Mouse (Mus musculus): ENCODE data around the gene Fbxw5. TPM values are rescaled to one million over a fixed set of nuclear protein-coding genes. Genes with fewer than 3 reads are reported as not detected.

The Fbxw5 gene
- polyA plus RNA-seq, 1 experiment from 2014 or later = 81.1 TPM

DNA sequence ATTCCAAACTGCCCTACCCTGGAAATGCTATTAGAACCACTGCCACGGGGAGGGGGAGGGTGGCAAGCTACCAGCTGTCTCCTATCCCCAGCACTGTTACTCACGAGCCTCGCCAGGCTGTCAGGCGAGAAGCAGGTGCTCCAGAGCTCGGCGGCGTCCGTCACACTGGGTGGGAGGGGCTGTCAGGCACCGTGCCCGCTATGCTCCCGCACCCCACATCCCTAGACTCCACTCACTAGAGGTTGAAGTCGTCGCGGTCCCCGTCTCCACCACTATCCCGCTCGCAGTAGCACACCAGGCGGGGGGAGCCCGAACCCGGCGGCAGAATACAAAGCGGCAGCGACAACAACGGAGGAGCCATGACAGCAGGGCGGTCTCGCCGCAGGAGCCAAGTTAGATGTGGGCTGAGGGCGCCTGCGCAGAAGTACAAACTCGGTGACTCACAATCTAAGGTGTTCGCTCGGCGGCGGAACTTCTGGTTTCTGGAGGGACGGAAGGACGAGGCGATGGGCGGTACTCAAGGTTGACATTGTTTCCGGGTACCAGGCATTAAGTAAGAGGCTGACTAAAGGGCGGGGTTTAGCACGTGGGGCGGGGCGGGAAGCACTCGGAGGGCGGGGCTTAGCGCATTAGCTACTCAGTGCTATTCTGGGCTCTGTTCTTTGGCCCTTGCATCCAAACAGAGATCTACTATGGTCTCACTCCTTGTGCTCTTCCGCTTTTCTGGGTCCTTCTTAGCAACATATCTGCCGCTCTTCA, 39.8 kb upstream of the Fbxw5 start, which contains the start of gene Paxx:
Gene Paxx, minus strand, starts transcription at position 544 of the 759 bp plus-strand sequence.
- ATAC-seq (ENCODE audit: low read depth) = peak; percentile 80
- Histone ChIP-seq H3K9me3 (ENCODE audit: control insufficient read depth, low read length) (no peaks in the 10 kb centered on the region), H3K4me3 (ENCODE audit: low read length) (peak within 1 kb of the TSS; percentile 73), H3K36me3 (ENCODE audit: control insufficient read depth, insufficient read depth, low read length) (no peaks in the 10 kb centered on the region), H3K27ac (ENCODE audit: low read length) (peak within 1 kb of the TSS; percentile 96), H3K9ac (ENCODE audit: low read length) (peak within 1 kb of the TSS; percentile 80), H3K27me3 (ENCODE audit: control insufficient read depth, insufficient read depth, low read depth, low read length) (no peaks in the 10 kb centered on the region), H3K4me1 (replicated peaks; ENCODE audit: control insufficient read depth, insufficient read depth, low read length) (peaks cover 32% of the 10 kb centered on the region), H3K4me2 (ENCODE audit: low read depth, low read length) (peak within 1 kb of the TSS; percentile 77)
- WGBS = under 1% methylated on average over 48 of the region's 48 CpGs

- 19% methylated on average over 3 of the region's 3 CpGs for WGBS
- no peak for ATAC-seq (ENCODE audit: low read depth)
- peak overlapping the region; percentile 96 for H3K27ac ChIP-seq (ENCODE audit: low read length)
- peak overlapping the region; percentile 69 for H3K9ac ChIP-seq (ENCODE audit: low read length)
- peak overlapping the region; percentile 73 for H3K4me3 ChIP-seq (ENCODE audit: low read length)
- no peaks in the 10 kb centered on the region for H3K9me3 ChIP-seq (ENCODE audit: control insufficient read depth, low read length)
- H3K4me2 ChIP-seq (ENCODE audit: low read depth, low read length) = peak overlapping the region; percentile 77
- no peaks in the 10 kb centered on the region for H3K36me3 ChIP-seq (ENCODE audit: control insufficient read depth, insufficient read depth, low read length)
- peaks cover 27% of the 10 kb centered on the region for H3K4me1 ChIP-seq (replicated peaks; ENCODE audit: control insufficient read depth, insufficient read depth, low read length)
- H3K27me3 ChIP-seq (ENCODE audit: control insufficient read depth, insufficient read depth, low read depth, low read length) = no peaks in the 10 kb centered on the region
Measured at GRCm38 (mm10) chr2:25461407-25461806, 39.1 kb upstream of the Fbxw5 start.

- Histone ChIP-seq H3K27me3 (ENCODE audit: control insufficient read depth, insufficient read depth, low read depth, low read length) (no peaks in the 10 kb centered on the region), H3K4me1 (replicated peaks; ENCODE audit: control insufficient read depth, insufficient read depth, low read length) (peaks cover 26% of the 10 kb centered on the region), H3K4me2 (ENCODE audit: low read depth, low read length) (no peak overlapping the region), H3K27ac (ENCODE audit: low read length) (no peak overlapping the region), H3K9ac (ENCODE audit: low read length) (no peak overlapping the region), H3K4me3 (ENCODE audit: low read length) (no peak overlapping the region), H3K9me3 (ENCODE audit: control insufficient read depth, low read length) (no peaks in the 10 kb centered on the region), H3K36me3 (ENCODE audit: control insufficient read depth, insufficient read depth, low read length) (no peaks in the 10 kb centered on the region)
- ATAC-seq (ENCODE audit: low read depth) = no peak
- WGBS = 75% methylated on average over 3 of the region's 3 CpGs
Measured at GRCm38 (mm10) chr2:25463630-25464029, 36.9 kb upstream of the Fbxw5 start.

DNA sequence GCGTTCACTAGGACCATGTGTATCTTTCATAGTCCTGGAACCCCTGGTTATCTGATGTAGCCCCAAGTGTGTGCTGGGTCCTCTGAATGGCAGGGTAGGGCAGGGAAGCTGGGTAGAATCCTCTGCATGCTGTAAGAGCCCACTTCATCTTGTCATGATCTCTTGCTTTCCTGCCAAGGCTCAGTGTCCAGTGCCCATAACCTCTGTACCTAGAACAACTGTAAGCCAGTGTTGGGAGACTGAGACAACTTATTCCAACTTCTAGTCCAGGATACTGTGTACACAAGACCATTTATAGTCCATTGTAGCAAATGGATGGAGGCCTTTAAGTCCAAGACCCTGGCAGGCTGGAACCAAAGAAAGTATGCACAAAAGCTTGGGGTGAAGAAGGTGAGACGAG, 35.3 kb upstream of the Fbxw5 start:
- Histone ChIP-seq H3K9me3 (ENCODE audit: control insufficient read depth, low read length) (no peaks in the 10 kb centered on the region), H3K36me3 (ENCODE audit: control insufficient read depth, insufficient read depth, low read length) (no peaks in the 10 kb centered on the region), H3K27ac (ENCODE audit: low read length) (no peak overlapping the region), H3K4me1 (replicated peaks; ENCODE audit: control insufficient read depth, insufficient read depth, low read length) (peaks cover 15% of the 10 kb centered on the region), H3K4me3 (ENCODE audit: low read length) (no peak overlapping the region), H3K27me3 (ENCODE audit: control insufficient read depth, insufficient read depth, low read depth, low read length) (no peaks in the 10 kb centered on the region), H3K4me2 (ENCODE audit: low read depth, low read length) (no peak overlapping the region), H3K9ac (ENCODE audit: low read length) (no peak overlapping the region)
- no peak for ATAC-seq (ENCODE audit: low read depth)
- 78% methylated on average over 2 of the region's 2 CpGs for WGBS

GRCm38 (mm10) chr2:25465816-25466635, 34.5 kb upstream of the Fbxw5 start:
- H3K36me3 ChIP-seq (ENCODE audit: control insufficient read depth, insufficient read depth, low read length) = no peaks in the 10 kb centered on the region
- no peak overlapping the region for H3K27ac ChIP-seq (ENCODE audit: low read length)
- no peaks in the 10 kb centered on the region for H3K27me3 ChIP-seq (ENCODE audit: control insufficient read depth, insufficient read depth, low read depth, low read length)
- H3K9me3 ChIP-seq (ENCODE audit: control insufficient read depth, low read length) = no peaks in the 10 kb centered on the region
- 41% methylated on average over 10 of the region's 10 CpGs for WGBS
- H3K4me1 ChIP-seq (replicated peaks; ENCODE audit: control insufficient read depth, insufficient read depth, low read length) = peaks cover 14% of the 10 kb centered on the region
- no peak overlapping the region for H3K4me3 ChIP-seq (ENCODE audit: low read length)
- no peak overlapping the region for H3K4me2 ChIP-seq (ENCODE audit: low read depth, low read length)
- H3K9ac ChIP-seq (ENCODE audit: low read length) = no peak overlapping the region
- no peak for ATAC-seq (ENCODE audit: low read depth)

GRCm38 (mm10) chr2:25467606-25468303, 32.8 kb upstream of the Fbxw5 start:
- no peak overlapping the region for H3K4me2 ChIP-seq (ENCODE audit: low read depth, low read length)

GRCm38 (mm10) chr2:25468962-25469915, 31.3 kb upstream of the Fbxw5 start:
- peak overlapping the region; percentile 55 for H3K27ac ChIP-seq (ENCODE audit: low read length)
- H3K4me3 ChIP-seq (ENCODE audit: low read length) = no peak overlapping the region
- 60% methylated on average over 10 of the region's 10 CpGs for WGBS
- no peaks in the 10 kb centered on the region for H3K27me3 ChIP-seq (ENCODE audit: control insufficient read depth, insufficient read depth, low read depth, low read length)
- no peaks in the 10 kb centered on the region for H3K36me3 ChIP-seq (ENCODE audit: control insufficient read depth, insufficient read depth, low read length)
- H3K9ac ChIP-seq (ENCODE audit: low read length) = no peak overlapping the region
- ATAC-seq (ENCODE audit: low read depth) = peak; percentile 77
- no peaks in the 10 kb centered on the region for H3K9me3 ChIP-seq (ENCODE audit: control insufficient read depth, low read length)
- H3K4me1 ChIP-seq (replicated peaks; ENCODE audit: control insufficient read depth, insufficient read depth, low read length) = peaks cover 8% of the 10 kb centered on the region; the same call in 1 of the 2 replicates
- H3K4me2 ChIP-seq (ENCODE audit: low read depth, low read length) = no peak overlapping the region

More at GRCm38 (mm10) chr2:25467606-25468303, 32.8 kb upstream of the Fbxw5 start:
- H3K9ac ChIP-seq (ENCODE audit: low read length) = no peak overlapping the region
- ATAC-seq (ENCODE audit: low read depth) = no peak
- peaks cover 8% of the 10 kb centered on the region; the same call in 1 of the 2 replicates for H3K4me1 ChIP-seq (replicated peaks; ENCODE audit: control insufficient read depth, insufficient read depth, low read length)
- no peak overlapping the region for H3K4me3 ChIP-seq (ENCODE audit: low read length)
- no peak overlapping the region for H3K27ac ChIP-seq (ENCODE audit: low read length)
- no peaks in the 10 kb centered on the region for H3K27me3 ChIP-seq (ENCODE audit: control insufficient read depth, insufficient read depth, low read depth, low read length)
- 65% methylated on average over 14 of the region's 14 CpGs for WGBS
- H3K36me3 ChIP-seq (ENCODE audit: control insufficient read depth, insufficient read depth, low read length) = no peaks in the 10 kb centered on the region
- no peaks in the 10 kb centered on the region for H3K9me3 ChIP-seq (ENCODE audit: control insufficient read depth, low read length)

GRCm38 (mm10) chr2:25469969-25470368, 30.6 kb upstream of the Fbxw5 start, which contains the start of gene Ptgds:
Ptgds (minus strand) TSS chr2:25470046.
- Histone ChIP-seq H3K27me3 (ENCODE audit: control insufficient read depth, insufficient read depth, low read depth, low read length) (no peaks in the 10 kb centered on the region), H3K36me3 (ENCODE audit: control insufficient read depth, insufficient read depth, low read length) (no peaks in the 10 kb centered on the region), H3K27ac (ENCODE audit: low read length) (peak within 1 kb of the TSS; percentile 55), H3K9me3 (ENCODE audit: control insufficient read depth, low read length) (no peaks in the 10 kb centered on the region), H3K4me1 (replicated peaks; ENCODE audit: control insufficient read depth, insufficient read depth, low read length) (peaks cover 8% of the 10 kb centered on the region; the same call in 1 of the 2 replicates), H3K4me3 (ENCODE audit: low read length) (no peak within 1 kb of the TSS), H3K4me2 (ENCODE audit: low read depth, low read length) (no peak within 1 kb of the TSS), H3K9ac (ENCODE audit: low read length) (no peak within 1 kb of the TSS)
- WGBS = 40% methylated on average over 6 of the region's 6 CpGs
- no peak for ATAC-seq (ENCODE audit: low read depth)

Data from lung, embryonic 16.5 days (tissue).